Mouse (Mus musculus): Measurements from ENCODE around the gene Gm5157. TPM values are rescaled to one million over a fixed set of nuclear protein-coding genes. Genes with fewer than 3 reads are reported as not detected.
"Not testable (repeated sequence)": the region's sequence is repeated elsewhere in the genome, so short reads cannot be mapped to it uniquely, and the experiment has no call there.

Gene Gm5157
- polyA plus RNA-seq (2016; fragmentation: Nextera tagmentation; extraction: Ambion mirVana) = not detected in 2 replicates

- DNase-seq (ENCODE audit: extremely low spot score, low spot score); H3K9me3 ChIP-seq; H3K4me3 ChIP-seq; H3K27ac ChIP-seq; H3K36me3 ChIP-seq (replicated peaks); H3K27me3 ChIP-seq (ENCODE audit: poor library complexity, severe bottlenecking); H3K4me1 ChIP-seq: not testable (repeated sequence)
- 43% methylated on average over 1 of the region's 2 CpGs for WGBS
Observed at GRCm38 (mm10) chr7:21190323-21190722, at the start of gene Gm5157. Gene Gm5157 (minus strand): TSS chr7:21190423.

- not testable (repeated sequence) for H3K36me3 ChIP-seq (replicated peaks); H3K27ac ChIP-seq; DNase-seq (ENCODE audit: extremely low spot score, low spot score); H3K9me3 ChIP-seq; H3K27me3 ChIP-seq (ENCODE audit: poor library complexity, severe bottlenecking); H3K4me1 ChIP-seq; H3K4me3 ChIP-seq
- 63% methylated on average over 1 of the region's 3 CpGs for WGBS
Observed at GRCm38 (mm10) chr7:21161885-21162284, 28.3 kb downstream of the Gm5157 start, which contains the start of gene Vmn1r123. Gene Vmn1r123 (plus strand): TSS chr7:21162185.

Other genes with a start within 250 kb of the Gm5157 start
- gene Vmn1r119, start 178.0 kb downstream of the Gm5157 start, polyA plus RNA-seq (2016; fragmentation: Nextera tagmentation; extraction: Ambion mirVana) = not detected in 2 replicates
- not detected in 2 replicates for gene Vmn1r120, start 136.6 kb downstream of the Gm5157 start, polyA plus RNA-seq (2016; fragmentation: Nextera tagmentation; extraction: Ambion mirVana)
- not detected in 2 replicates for gene Vmn1r121, start 91.9 kb downstream of the Gm5157 start, polyA plus RNA-seq (2016; fragmentation: Nextera tagmentation; extraction: Ambion mirVana)
- gene Vmn1r122, start 56.3 kb downstream of the Gm5157 start, polyA plus RNA-seq (2016; fragmentation: Nextera tagmentation; extraction: Ambion mirVana) = not detected in 2 replicates
- gene Vmn1r123, start 28.2 kb downstream of the Gm5157 start, polyA plus RNA-seq (2016; fragmentation: Nextera tagmentation; extraction: Ambion mirVana) = not detected in 2 replicates
- gene Vmn1r124, start 70.2 kb upstream of the Gm5157 start, polyA plus RNA-seq (2016; fragmentation: Nextera tagmentation; extraction: Ambion mirVana) = not detected in 2 replicates
- gene Vmn1r125, start 81.8 kb upstream of the Gm5157 start, polyA plus RNA-seq (2016; fragmentation: Nextera tagmentation; extraction: Ambion mirVana) = not detected in 2 replicates
- not detected in 2 replicates for gene Vmn1r126, start 111.0 kb upstream of the Gm5157 start, polyA plus RNA-seq (2016; fragmentation: Nextera tagmentation; extraction: Ambion mirVana)
- not detected in 2 replicates for gene Vmn1r127, start 129.4 kb upstream of the Gm5157 start, polyA plus RNA-seq (2016; fragmentation: Nextera tagmentation; extraction: Ambion mirVana)
- gene Vmn1r128, start 158.9 kb upstream of the Gm5157 start, polyA plus RNA-seq (2016; fragmentation: Nextera tagmentation; extraction: Ambion mirVana) = not detected in 2 replicates
- not detected in 2 replicates for gene Vmn1r129, start 170.9 kb upstream of the Gm5157 start, polyA plus RNA-seq (2016; fragmentation: Nextera tagmentation; extraction: Ambion mirVana)
- not detected in 2 replicates for gene Gm6882, start 242.3 kb upstream of the Gm5157 start, polyA plus RNA-seq (2016; fragmentation: Nextera tagmentation; extraction: Ambion mirVana)